In genomic region chr5:142596723-142597122, GRCm38 (mm10) we compare ENCODE assay signal across 19 mouse cellular contexts. TPM values are rescaled to one million over a fixed set of nuclear protein-coding genes. Genes with fewer than 3 reads are reported as not detected.
DNase-seq lines count a peak whose midpoint lies in the region; ATAC-seq and TF ChIP-seq lines count a peak whose summit lies in the region.
"Had no signal": no experiment of that assay in that cellular context is flagged by ENCODE, and none has a peak within 500 bp of the region (broad histone marks: within the 10 kb centered on the region; RNA-seq: fewer than 3 reads in every experiment).

No protein-coding gene starts in this region.

- peak overlapping the region; percentile 77; the same call in 1 of the 2 replicates for H3K27ac ChIP-seq in forebrain, embryonic 16.5 days (ENCODE audit: low read length)
- H3K27ac ChIP-seq in forebrain, embryonic 11.5 days (ENCODE audit: low read depth, low read length): no peak overlapping the region
- H3K27ac ChIP-seq in liver, adult 2 months (replicated peaks; ENCODE audit: insufficient read depth, low read depth, low read length): peak overlapping the region; percentile 85
- no peak overlapping the region for H3K27ac ChIP-seq in liver, postnatal 0 days (ENCODE audit: low read depth)
- peak overlapping the region; percentile 9; the same call in 1 of the 2 replicates for H3K27ac ChIP-seq in cortical plate, adult 2 months (ENCODE audit: insufficient read depth, low read length)
- H3K27ac ChIP-seq: embryonic facial prominence, embryonic 10.5 days; gastrocnemius, adult 2 months; hindbrain, embryonic 10.5 days; hindbrain, embryonic 14.5 days; intestine, embryonic 15.5 days had no signal

- H3K79me2 ChIP-seq in liver, adult 2 months (ENCODE audit: control insufficient read depth, insufficient read depth, low read length): no peaks in the 10 kb centered on the region

- DNase-seq in cerebellum, postnatal 14 days: peak; percentile 46 to 59
- DNase-seq in cerebellum, adult 9-10 months: no peak
- DNase-seq in forebrain, embryonic 11.5 days (ENCODE audit: low spot score): no peak
- DNase-seq in liver, adult 2 months (ENCODE audit: extremely low read depth, low read depth, low spot score): no peak
- no peak for DNase-seq in liver, postnatal 0 days
- DNase-seq: adrenal gland, postnatal 10 days; cerebellum, adult 11-12 months; gastrocnemius, adult 2 months; gastrocnemius, postnatal 25 days had no signal

- WGBS in forebrain, embryonic 16.5 days: 77% methylated on average over 6 of the region's 6 CpGs
- 84% methylated on average over 6 of the region's 6 CpGs for WGBS in forebrain, embryonic 11.5 days
- WGBS in liver, adult 2 months: 71% methylated on average over 6 of the region's 6 CpGs
- 63% methylated on average over 6 of the region's 6 CpGs for WGBS in liver, postnatal 0 days (ENCODE audit: insufficient replicate concordance)

- H3K9ac ChIP-seq in forebrain, embryonic 16.5 days (replicated peaks; ENCODE audit: low read depth, low read length): no peak overlapping the region
- H3K9ac ChIP-seq in forebrain, embryonic 11.5 days (ENCODE audit: low read length): no peak overlapping the region
- H3K9ac ChIP-seq in liver, adult 2 months (ENCODE audit: low read depth, low read length): no peak overlapping the region
- H3K9ac ChIP-seq in liver, postnatal 0 days (replicated peaks): no peak overlapping the region
- H3K9ac ChIP-seq: heart, embryonic 12.5 days; hindbrain, embryonic 14.5 days; intestine, embryonic 15.5 days had no signal

- TF ChIP-seq EP300 in liver, postnatal 0 days (IDR thresholded peaks at IDR 0.05; ENCODE audit: low read depth): no peak

- H3K9me3 ChIP-seq in forebrain, embryonic 16.5 days (ENCODE audit: control insufficient read depth, low read length): no peaks in the 10 kb centered on the region
- no peaks in the 10 kb centered on the region for H3K9me3 ChIP-seq in forebrain, embryonic 11.5 days (ENCODE audit: control insufficient read depth, low read length)
- H3K9me3 ChIP-seq in liver, postnatal 0 days (ENCODE audit: low read length): no peaks in the 10 kb centered on the region
- H3K9me3 ChIP-seq: embryonic facial prominence, embryonic 10.5 days; heart, embryonic 12.5 days; hindbrain, embryonic 10.5 days; intestine, embryonic 15.5 days had no signal

- H3K27me3 ChIP-seq in forebrain, embryonic 16.5 days (replicated peaks; ENCODE audit: control insufficient read depth, insufficient read depth, low read length): no peaks in the 10 kb centered on the region
- no peaks in the 10 kb centered on the region for H3K27me3 ChIP-seq in forebrain, embryonic 11.5 days (ENCODE audit: control insufficient read depth, insufficient read depth, low read length)
- H3K27me3 ChIP-seq in liver, adult 2 months (ENCODE audit: control insufficient read depth, insufficient read depth, low read length): no peaks in the 10 kb centered on the region
- H3K27me3 ChIP-seq in liver, postnatal 0 days (ENCODE audit: insufficient read depth, low read length): no peaks in the 10 kb centered on the region
- H3K27me3 ChIP-seq: intestine, embryonic 15.5 days had no signal

- no peaks in the 10 kb centered on the region for H3K36me3 ChIP-seq in forebrain, embryonic 16.5 days (ENCODE audit: control insufficient read depth, insufficient read depth)
- H3K36me3 ChIP-seq in forebrain, embryonic 11.5 days (ENCODE audit: control insufficient read depth, insufficient read depth, low read length): no peaks in the 10 kb centered on the region
- no peaks in the 10 kb centered on the region for H3K36me3 ChIP-seq in liver, adult 2 months (ENCODE audit: control insufficient read depth, insufficient read depth, low read length)
- H3K36me3 ChIP-seq in liver, postnatal 0 days (replicated peaks; ENCODE audit: insufficient read depth, low read length): no peaks in the 10 kb centered on the region
- H3K36me3 ChIP-seq: embryonic facial prominence, embryonic 10.5 days; heart, embryonic 12.5 days; hindbrain, embryonic 10.5 days; intestine, embryonic 15.5 days had no signal

- H3K4me2 ChIP-seq in forebrain, embryonic 16.5 days (ENCODE audit: low read length): no peak overlapping the region
- H3K4me2 ChIP-seq in forebrain, embryonic 11.5 days (ENCODE audit: low read depth, low read length, severe bottlenecking): no peak overlapping the region
- H3K4me2 ChIP-seq in liver, postnatal 0 days (ENCODE audit: low read depth, low read length): no peak overlapping the region
- H3K4me2 ChIP-seq: heart, embryonic 12.5 days; hindbrain, embryonic 14.5 days; intestine, embryonic 15.5 days had no signal

- no peak for ATAC-seq in forebrain, embryonic 16.5 days
- no peak for ATAC-seq in forebrain, embryonic 11.5 days (replicated peaks; ENCODE audit: low FRiP score)
- no peak for ATAC-seq in liver, postnatal 0 days
- ATAC-seq: intestine, embryonic 15.5 days had no signal

- no peak for TF ChIP-seq CTCF in liver, adult 2 months (IDR thresholded peaks at IDR 0.05; ENCODE audit: low read depth, low read length)
- TF ChIP-seq CTCF in liver, postnatal 0 days (IDR thresholded peaks at IDR 0.05; ENCODE audit: low read depth): no peak
- no peak for TF ChIP-seq CTCF in cortical plate, adult 2 months (IDR thresholded peaks at IDR 0.05; ENCODE audit: extremely low read depth, insufficient read depth, low read length)

- no peak overlapping the region for H3K4me3 ChIP-seq in forebrain, embryonic 16.5 days (replicated peaks; ENCODE audit: low read length)
- H3K4me3 ChIP-seq in forebrain, embryonic 11.5 days (ENCODE audit: low read depth, low read length): no peak overlapping the region
- H3K4me3 ChIP-seq in liver, adult 2 months (ENCODE audit: insufficient read depth, low read depth, low read length): no peak overlapping the region
- H3K4me3 ChIP-seq in liver, postnatal 0 days (ENCODE audit: low read depth, low read length): no peak overlapping the region
- H3K4me3 ChIP-seq in cortical plate, adult 2 months (ENCODE audit: insufficient read depth, low read length): no peak overlapping the region
- H3K4me3 ChIP-seq: embryonic facial prominence, embryonic 10.5 days; gastrocnemius, adult 2 months; heart, embryonic 12.5 days; hindbrain, embryonic 10.5 days; intestine, embryonic 15.5 days had no signal

- TF ChIP-seq POLR2A in liver, adult 2 months (IDR thresholded peaks at IDR 0.05; ENCODE audit: extremely low read depth, insufficient read depth, low read length): no peak
- TF ChIP-seq POLR2A in cortical plate, adult 2 months (IDR thresholded peaks at IDR 0.05; ENCODE audit: extremely low read depth, insufficient read depth, low read length): no peak

- peaks cover 15% of the 10 kb centered on the region for H3K4me1 ChIP-seq in forebrain, embryonic 16.5 days (replicated peaks; ENCODE audit: control insufficient read depth, insufficient read depth, low read length)
- H3K4me1 ChIP-seq in forebrain, embryonic 11.5 days (replicated peaks; ENCODE audit: control insufficient read depth, insufficient read depth, low read length): no peaks in the 10 kb centered on the region
- peaks cover 21% of the 10 kb centered on the region for H3K4me1 ChIP-seq in liver, adult 2 months (ENCODE audit: control insufficient read depth, insufficient read depth, low read length)
- H3K4me1 ChIP-seq in liver, postnatal 0 days (ENCODE audit: insufficient read depth): peaks cover 3% of the 10 kb centered on the region; the same call in 1 of the 2 replicates
- H3K4me1 ChIP-seq in cortical plate, adult 2 months (ENCODE audit: control insufficient read depth, insufficient read depth, low read length): peaks cover 18% of the 10 kb centered on the region
- H3K4me1 ChIP-seq: heart, embryonic 12.5 days had no signal

RNA-seq across cellular contexts. Expression of gene Mmd2, which starts 11.9 kb away (rescaled TPM):
- polyA plus RNA-seq in forebrain, embryonic 16.5 days (2015; fragmentation: Nextera tagmentation; extraction: Ambion mirVana): 77.4 and 91.5 TPM in 2 replicates
- 6.6 and 7.3 TPM in 2 replicates for polyA plus RNA-seq in forebrain, embryonic 11.5 days (2014; fragmentation: Nextera tagmentation; extraction: Ambion mirVana)
- 9.8 and 37.1 TPM in 2 replicates for total RNA-seq in liver, adult 2 months (2014; rRNA removed)
- polyA plus RNA-seq in liver, adult 2 months (2012; rRNA removed): 13.1 and 27.6 TPM in 2 replicates
- polyA plus RNA-seq in liver, postnatal 0 days (2015; fragmentation: Nextera tagmentation; extraction: Ambion mirVana): 9.1 and 11.8 TPM in 2 replicates
- polyA plus RNA-seq in cortical plate, adult 2 months (2012; rRNA removed): 96.9 and 99.1 TPM in 2 replicates
- total RNA-seq: gastrocnemius, adult 2 months; gastrocnemius, postnatal 25 days; granulocyte monocyte progenitor cell, adult 5-6 weeks; MEL had no signal
- polyA plus RNA-seq: C2C12 had no signal

RNA-seq across cellular contexts. Expression of gene Wipi2, which starts 30.8 kb away (rescaled TPM):
- polyA plus RNA-seq in forebrain, embryonic 16.5 days (2015; fragmentation: Nextera tagmentation; extraction: Ambion mirVana): 50.2 and 53.3 TPM in 2 replicates
- polyA plus RNA-seq in forebrain, embryonic 11.5 days (2014; fragmentation: Nextera tagmentation; extraction: Ambion mirVana): 61.2 and 62.0 TPM in 2 replicates
- total RNA-seq in liver, adult 2 months (2014; rRNA removed): 43.9 and 46.5 TPM in 2 replicates
- 35.9 and 39.2 TPM in 2 replicates for polyA plus RNA-seq in liver, adult 2 months (2012; rRNA removed)
- 16.7 and 18.6 TPM in 2 replicates for polyA plus RNA-seq in liver, postnatal 0 days (2015; fragmentation: Nextera tagmentation; extraction: Ambion mirVana)
- 72.2 and 74.3 TPM in 2 replicates for polyA plus RNA-seq in cortical plate, adult 2 months (2012; rRNA removed)

RNA-seq across cellular contexts. Expression of gene Radil, which starts 45.8 kb away (rescaled TPM):
- polyA plus RNA-seq in forebrain, embryonic 16.5 days (2015; fragmentation: Nextera tagmentation; extraction: Ambion mirVana): 9.6 and 17.6 TPM in 2 replicates
- 1.9 and 2.1 TPM in 2 replicates for polyA plus RNA-seq in forebrain, embryonic 11.5 days (2014; fragmentation: Nextera tagmentation; extraction: Ambion mirVana)
- total RNA-seq in liver, adult 2 months (2014; rRNA removed): not detected in 2 replicates
- 0.02 TPM in 1 of 2 replicates, not detected in the other for polyA plus RNA-seq in liver, adult 2 months (2012; rRNA removed)
- 0.05 TPM in 1 of 2 replicates, not detected in the other for polyA plus RNA-seq in liver, postnatal 0 days (2015; fragmentation: Nextera tagmentation; extraction: Ambion mirVana)
- polyA plus RNA-seq in cortical plate, adult 2 months (2012; rRNA removed): 16.5 and 17.7 TPM in 2 replicates
- total RNA-seq: granulocyte monocyte progenitor cell, adult 5-6 weeks had no signal

Comparison
In these comparisons a context has a peak if more than half of its experiments do, and no peak if none do; other contexts are left out.
1. DNase-seq: peak in cerebellum, postnatal 14 days (2 of 2); none in cerebellum, adult 9-10 months (single experiment), forebrain, embryonic 11.5 days (single experiment), liver, adult 2 months (single experiment) and liver, postnatal 0 days (single experiment).
2. H3K27ac ChIP-seq: peak in forebrain, embryonic 16.5 days (single experiment), liver, adult 2 months (single experiment) and cortical plate, adult 2 months (single experiment); none in forebrain, embryonic 11.5 days (single experiment) and liver, postnatal 0 days (single experiment).